Mouse (Mus musculus): ENCODE data around the gene Gstm5. TPM values are rescaled to one million over a fixed set of nuclear protein-coding genes. Genes with fewer than 3 reads are reported as not detected.
"Not testable (repeated sequence)": the region's sequence is repeated elsewhere in the genome, so short reads cannot be mapped to it uniquely, and the experiment has no call there.

The Gstm5 gene
- polyA plus RNA-seq, 1 experiment from 2014 or later = 150 TPM

- Histone ChIP-seq H3K4me1 (ENCODE audit: control insufficient read depth in 2 of 2, insufficient read depth in 2 of 2, low read length in 2 of 2) (peaks cover 0 to 3% of the 10 kb centered on the region in 2 experiments; a peak in 1 of 4 replicates), H3K4me3 (ENCODE audit: control insufficient read depth in 1 of 2, insufficient read depth in 1 of 2, low read depth in 1 of 2, low read length in 2 of 2) (no peak overlapping the region), H3K4me2 (ENCODE audit: low read length) (no peak overlapping the region), H3K27me3 (ENCODE audit: control insufficient read depth, insufficient read depth, low read length) (no peaks in the 10 kb centered on the region), H3K9ac (ENCODE audit: low read length) (no peak overlapping the region), H3K9me3 (ENCODE audit: control insufficient read depth, low read length) (no peaks in the 10 kb centered on the region), H3K27ac (replicated peaks in 1 of 2; ENCODE audit: control insufficient read depth in 1 of 2, insufficient read depth in 1 of 2, low read depth in 2 of 2, low read length in 2 of 2) (no peak overlapping the region), H3K36me3 (ENCODE audit: control insufficient read depth, insufficient read depth, low read length) (no peaks in the 10 kb centered on the region)
- no peak for ATAC-seq (ENCODE audit: insufficient number of reproducible peaks, insufficient read depth, low FRiP score, low read depth)
- 67% methylated on average over 6 of the region's 6 CpGs for WGBS
Measured at GRCm38 (mm10) chr3:107875231-107875630, 20.4 kb upstream of the Gstm5 start.

- Histone ChIP-seq H3K9me3 (ENCODE audit: control insufficient read depth, low read length) (no peaks in the 10 kb centered on the region), H3K4me2 (ENCODE audit: low read length) (no peak within 1 kb of the TSS), H3K27me3 (ENCODE audit: control insufficient read depth, insufficient read depth, low read length) (no peaks in the 10 kb centered on the region), H3K27ac (replicated peaks in 1 of 2; ENCODE audit: control insufficient read depth in 1 of 2, insufficient read depth in 1 of 2, low read depth in 2 of 2, low read length in 2 of 2) (no peak within 1 kb of the TSS), H3K4me3 (ENCODE audit: control insufficient read depth in 1 of 2, insufficient read depth in 1 of 2, low read depth in 1 of 2, low read length in 2 of 2) (no peak within 1 kb of the TSS), H3K9ac (ENCODE audit: low read length) (no peak within 1 kb of the TSS), H3K36me3 (ENCODE audit: control insufficient read depth, insufficient read depth, low read length) (no peaks in the 10 kb centered on the region), H3K4me1 (ENCODE audit: control insufficient read depth in 2 of 2, insufficient read depth in 2 of 2, low read length in 2 of 2) (peaks cover 0 to 3% of the 10 kb centered on the region in 2 experiments; a peak in 1 of 4 replicates)
- 86% methylated on average over 5 of the region's 5 CpGs for WGBS
- ATAC-seq (ENCODE audit: insufficient number of reproducible peaks, insufficient read depth, low FRiP score, low read depth) = no peak
Measured at GRCm38 (mm10) chr3:107877005-107877404, 18.6 kb upstream of the Gstm5 start, which contains the start of gene Eps8l3. Gene Eps8l3, plus strand, starts transcription at chr3:107877229.

- no peak overlapping the region for H3K9ac ChIP-seq (ENCODE audit: low read length)
- WGBS = 58% methylated on average over 12 of the region's 12 CpGs
Measured at GRCm38 (mm10) chr3:107877747-107878736, 17.6 kb upstream of the Gstm5 start.

GRCm38 (mm10) chr3:107887674-107888495, 7.7 kb upstream of the Gstm5 start:
- ATAC-seq (ENCODE audit: insufficient number of reproducible peaks, insufficient read depth, low FRiP score, low read depth) = peak; percentile 76; the same call in 1 of the 2 replicates
- Histone ChIP-seq H3K4me1 (ENCODE audit: control insufficient read depth in 2 of 2, insufficient read depth in 2 of 2, low read length in 2 of 2) (no peaks in the 10 kb centered on the region), H3K27me3 (ENCODE audit: control insufficient read depth, insufficient read depth, low read length) (no peaks in the 10 kb centered on the region), H3K4me2 (ENCODE audit: low read length) (no peak overlapping the region), H3K27ac (replicated peaks in 1 of 2; ENCODE audit: control insufficient read depth in 1 of 2, insufficient read depth in 1 of 2, low read depth in 2 of 2, low read length in 2 of 2) (peak overlapping the region; percentile 6 to 27; a peak in 3 of 4 replicates), H3K9ac (ENCODE audit: low read length) (no peak overlapping the region), H3K4me3 (ENCODE audit: control insufficient read depth in 1 of 2, insufficient read depth in 1 of 2, low read depth in 1 of 2, low read length in 2 of 2) (no peak overlapping the region), H3K36me3 (ENCODE audit: control insufficient read depth, insufficient read depth, low read length) (no peaks in the 10 kb centered on the region), H3K9me3 (ENCODE audit: control insufficient read depth, low read length) (no peaks in the 10 kb centered on the region)
- 81% methylated on average over 9 of the region's 9 CpGs for WGBS

More at GRCm38 (mm10) chr3:107877747-107878736, 17.6 kb upstream of the Gstm5 start:
- no peak for ATAC-seq (ENCODE audit: insufficient number of reproducible peaks, insufficient read depth, low FRiP score, low read depth)
- Histone ChIP-seq H3K27me3 (ENCODE audit: control insufficient read depth, insufficient read depth, low read length) (no peaks in the 10 kb centered on the region), H3K4me3 (ENCODE audit: control insufficient read depth in 1 of 2, insufficient read depth in 1 of 2, low read depth in 1 of 2, low read length in 2 of 2) (no peak overlapping the region), H3K9me3 (ENCODE audit: control insufficient read depth, low read length) (no peaks in the 10 kb centered on the region), H3K36me3 (ENCODE audit: control insufficient read depth, insufficient read depth, low read length) (no peaks in the 10 kb centered on the region), H3K27ac (replicated peaks in 1 of 2; ENCODE audit: control insufficient read depth in 1 of 2, insufficient read depth in 1 of 2, low read depth in 2 of 2, low read length in 2 of 2) (no peak overlapping the region), H3K4me1 (ENCODE audit: control insufficient read depth in 2 of 2, insufficient read depth in 2 of 2, low read length in 2 of 2) (peaks cover 0 to 3% of the 10 kb centered on the region in 2 experiments; a peak in 1 of 4 replicates), H3K4me2 (ENCODE audit: low read length) (no peak overlapping the region)

GRCm38 (mm10) chr3:107889236-107889635, 6.4 kb upstream of the Gstm5 start:
- H3K9ac ChIP-seq (ENCODE audit: low read length); H3K4me3 ChIP-seq (ENCODE audit: control insufficient read depth in 1 of 2, insufficient read depth in 1 of 2, low read depth in 1 of 2, low read length in 2 of 2); H3K9me3 ChIP-seq (ENCODE audit: control insufficient read depth, low read length); H3K4me1 ChIP-seq (ENCODE audit: control insufficient read depth in 2 of 2, insufficient read depth in 2 of 2, low read length in 2 of 2); H3K27me3 ChIP-seq (ENCODE audit: control insufficient read depth, insufficient read depth, low read length); ATAC-seq (ENCODE audit: insufficient number of reproducible peaks, insufficient read depth, low FRiP score, low read depth); H3K36me3 ChIP-seq (ENCODE audit: control insufficient read depth, insufficient read depth, low read length); H3K4me2 ChIP-seq (ENCODE audit: low read length); H3K27ac ChIP-seq (replicated peaks in 1 of 2; ENCODE audit: control insufficient read depth in 1 of 2, insufficient read depth in 1 of 2, low read depth in 2 of 2, low read length in 2 of 2): not testable (repeated sequence)
- WGBS = 66% methylated on average over 2 of the region's 2 CpGs

GRCm38 (mm10) chr3:107895194-107895719, 364 bp upstream of the Gstm5 start:
- H3K4me1 ChIP-seq (ENCODE audit: control insufficient read depth in 2 of 2, insufficient read depth in 2 of 2, low read length in 2 of 2) = peaks cover 6 to 7% of the 10 kb centered on the region in 2 experiments; a peak in 2 of 4 replicates
- 5% methylated on average over 6 of the region's 6 CpGs for WGBS
- peak overlapping the region; percentile 92 for H3K4me2 ChIP-seq (ENCODE audit: low read length)
- no peak overlapping the region; a peak in 1 of 4 replicates for H3K27ac ChIP-seq (replicated peaks in 1 of 2; ENCODE audit: control insufficient read depth in 1 of 2, insufficient read depth in 1 of 2, low read depth in 2 of 2, low read length in 2 of 2)
- peak overlapping the region; percentile 71 to 83 for H3K4me3 ChIP-seq (ENCODE audit: control insufficient read depth in 1 of 2, insufficient read depth in 1 of 2, low read depth in 1 of 2, low read length in 2 of 2)
- ATAC-seq (ENCODE audit: insufficient number of reproducible peaks, insufficient read depth, low FRiP score, low read depth) = no peak
- peak overlapping the region; percentile 92 for H3K9ac ChIP-seq (ENCODE audit: low read length)
- peaks cover 10% of the 10 kb centered on the region for H3K36me3 ChIP-seq (ENCODE audit: control insufficient read depth, insufficient read depth, low read length)
- no peaks in the 10 kb centered on the region for H3K9me3 ChIP-seq (ENCODE audit: control insufficient read depth, low read length)
- no peaks in the 10 kb centered on the region for H3K27me3 ChIP-seq (ENCODE audit: control insufficient read depth, insufficient read depth, low read length)

DNA sequence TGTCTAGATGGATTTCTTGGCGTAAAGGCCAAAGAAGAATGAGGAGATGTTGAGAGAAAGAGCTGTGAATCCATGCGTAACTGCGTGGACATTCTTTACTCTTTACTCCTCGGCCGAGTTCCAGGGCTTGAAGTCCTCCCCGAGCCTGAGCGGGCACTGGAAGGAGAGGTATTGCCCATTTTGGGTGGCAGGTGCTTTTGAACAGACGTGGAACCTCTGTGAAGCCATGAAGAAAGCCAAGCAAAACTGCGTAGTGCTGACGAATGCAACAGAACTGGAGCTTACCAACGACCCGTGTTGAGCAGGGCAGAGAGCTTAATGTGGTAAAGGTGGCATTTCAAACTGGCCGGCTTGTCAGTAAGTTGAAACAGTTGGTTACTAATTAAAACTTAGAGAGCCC, 3.1 kb downstream of the Gstm5 start:
- WGBS = 88% methylated on average over 13 of the region's 13 CpGs
- Histone ChIP-seq H3K27me3 (ENCODE audit: control insufficient read depth, insufficient read depth, low read length) (no peaks in the 10 kb centered on the region), H3K4me2 (ENCODE audit: low read length) (no peak overlapping the region), H3K4me1 (ENCODE audit: control insufficient read depth in 2 of 2, insufficient read depth in 2 of 2, low read length in 2 of 2) (peaks cover 6 to 12% of the 10 kb centered on the region in 2 experiments; a peak in 2 of 4 replicates), H3K4me3 (ENCODE audit: control insufficient read depth in 1 of 2, insufficient read depth in 1 of 2, low read depth in 1 of 2, low read length in 2 of 2) (no peak overlapping the region), H3K9ac (ENCODE audit: low read length) (no peak overlapping the region), H3K9me3 (ENCODE audit: control insufficient read depth, low read length) (no peaks in the 10 kb centered on the region), H3K36me3 (ENCODE audit: control insufficient read depth, insufficient read depth, low read length) (peaks cover 10% of the 10 kb centered on the region), H3K27ac (replicated peaks in 1 of 2; ENCODE audit: control insufficient read depth in 1 of 2, insufficient read depth in 1 of 2, low read depth in 2 of 2, low read length in 2 of 2) (no peak overlapping the region)
- ATAC-seq (ENCODE audit: insufficient number of reproducible peaks, insufficient read depth, low FRiP score, low read depth) = no peak
